Mouse (Mus musculus): ENCODE data around the gene Zdhhc14.

The Zdhhc14 gene

GRCm38 (mm10) chr17:5504969-5505368 is 12.6 kb downstream of the Zdhhc14 start:
- DNase-seq (ENCODE audit: low read depth, low spot score), result no peak

- no peak for DNase-seq (ENCODE audit: low read depth, low spot score)
Measured at GRCm38 (mm10) chr17:5506553-5506952, 14.2 kb downstream of the Zdhhc14 start.

GRCm38 (mm10) chr17:5506988-5507387 is 14.6 kb downstream of the Zdhhc14 start:
- no peak for DNase-seq (ENCODE audit: low read depth, low spot score)

GRCm38 (mm10) chr17:5508030-5508429 is 15.7 kb downstream of the Zdhhc14 start:
- DNase-seq (ENCODE audit: low read depth, low spot score), result no peak

GRCm38 (mm10) chr17:5510564-5510963 is 18.2 kb downstream of the Zdhhc14 start:
- DNase-seq (ENCODE audit: low read depth, low spot score), result no peak

- DNase-seq (ENCODE audit: low read depth, low spot score), result no peak
Measured at GRCm38 (mm10) chr17:5511724-5512123, 19.4 kb downstream of the Zdhhc14 start.

GRCm38 (mm10) chr17:5519466-5519865 is 27.1 kb downstream of the Zdhhc14 start:
- DNase-seq (ENCODE audit: low read depth, low spot score), result no peak

- no peak for DNase-seq (ENCODE audit: low read depth, low spot score)
Measured at GRCm38 (mm10) chr17:5519910-5520592, 27.7 kb downstream of the Zdhhc14 start.

- DNase-seq (ENCODE audit: low read depth, low spot score), result no peak
Measured at GRCm38 (mm10) chr17:5521532-5521931, 29.2 kb downstream of the Zdhhc14 start.

GRCm38 (mm10) chr17:5529552-5529951 is 37.2 kb downstream of the Zdhhc14 start:
- no peak for DNase-seq (ENCODE audit: low read depth, low spot score)

- no peak for DNase-seq (ENCODE audit: low read depth, low spot score)
Measured at GRCm38 (mm10) chr17:5532816-5533215, 40.5 kb downstream of the Zdhhc14 start.

- DNase-seq (ENCODE audit: low read depth, low spot score), result no peak
Measured at GRCm38 (mm10) chr17:5535357-5535756, 43.0 kb downstream of the Zdhhc14 start.

- DNase-seq (ENCODE audit: low read depth, low spot score), result no peak
Measured at GRCm38 (mm10) chr17:5536259-5537094, 44.1 kb downstream of the Zdhhc14 start.

- DNase-seq (ENCODE audit: low read depth, low spot score), result no peak
Measured at GRCm38 (mm10) chr17:5537095-5537575, 44.8 kb downstream of the Zdhhc14 start.

- no peak for DNase-seq (ENCODE audit: low read depth, low spot score)
Measured at GRCm38 (mm10) chr17:5542177-5542576, 49.8 kb downstream of the Zdhhc14 start.

GRCm38 (mm10) chr17:5544065-5544464 is 51.7 kb downstream of the Zdhhc14 start:
- DNase-seq (ENCODE audit: low read depth, low spot score), result no peak

GRCm38 (mm10) chr17:5545065-5545464 is 52.7 kb downstream of the Zdhhc14 start:
- no peak for DNase-seq (ENCODE audit: low read depth, low spot score)

GRCm38 (mm10) chr17:5548546-5548945 is 56.2 kb downstream of the Zdhhc14 start:
- no peak for DNase-seq (ENCODE audit: low read depth, low spot score)

- DNase-seq (ENCODE audit: low read depth, low spot score), result no peak
Measured at GRCm38 (mm10) chr17:5549460-5549859, 57.1 kb downstream of the Zdhhc14 start.

- DNase-seq (ENCODE audit: low read depth, low spot score), result no peak
Measured at GRCm38 (mm10) chr17:5550444-5550843, 58.1 kb downstream of the Zdhhc14 start.

GRCm38 (mm10) chr17:5551136-5551535 is 58.8 kb downstream of the Zdhhc14 start:
- DNase-seq (ENCODE audit: low read depth, low spot score), result no peak

- no peak for DNase-seq (ENCODE audit: low read depth, low spot score)
Measured at GRCm38 (mm10) chr17:5552036-5552760, 59.8 kb downstream of the Zdhhc14 start.
